Mouse (Mus musculus): ENCODE results near the gene Tex13c3.
"Not testable (repeated sequence)": the region's sequence is repeated elsewhere in the genome, so short reads cannot be mapped to it uniquely, and the experiment has no call there.

Gene Tex13c3

GRCm38 (mm10) chrX:19481219-19481618 is at the start of gene Tex13c3:
Gene Tex13c3 (minus strand): TSS chrX:19481319.
- not testable (repeated sequence) for DNase-seq

DNA sequence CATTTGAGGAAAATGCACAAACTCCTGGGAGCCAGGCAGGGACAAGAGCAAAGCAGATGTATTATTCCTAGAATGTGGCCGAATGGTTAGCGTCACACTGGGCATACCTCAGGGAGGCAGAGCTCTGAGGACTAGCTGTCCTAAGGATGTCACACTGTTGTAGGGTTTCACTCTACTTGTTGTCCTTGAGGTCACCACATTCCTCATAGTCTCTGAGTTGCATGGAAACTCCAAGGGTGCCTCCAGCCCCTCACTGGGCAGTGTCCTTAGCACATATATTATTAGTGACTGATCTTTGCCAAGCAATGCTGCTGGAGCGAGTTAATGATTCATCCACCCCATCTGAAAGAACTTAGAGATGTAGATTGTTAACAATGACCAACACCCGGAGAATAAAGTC is 8.6 kb upstream of the Tex13c3 start:
- no peak for DNase-seq

Data from kidney, adult 8-10 months (tissue).